Mouse (Mus musculus): ENCODE results near the gene Gja10.

DNA sequence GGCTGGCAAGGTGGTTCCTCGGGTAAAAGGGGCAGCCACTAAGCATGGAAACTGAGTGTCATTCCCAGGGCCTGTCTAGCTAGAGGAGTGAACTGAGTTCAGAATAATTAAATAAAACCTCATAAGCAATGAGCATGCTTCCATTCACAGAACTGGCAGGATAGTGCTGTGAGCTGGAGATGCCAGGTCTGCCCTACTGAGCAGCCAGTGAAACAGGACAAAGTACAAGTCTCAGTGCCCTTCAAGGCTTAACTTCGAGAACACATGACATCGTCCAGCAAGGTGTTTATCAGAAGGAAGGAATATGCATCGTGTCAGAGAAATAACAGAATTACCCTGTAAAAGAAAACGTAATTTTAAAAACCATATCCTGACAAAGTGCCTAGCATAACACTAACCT lies 29.0 kb downstream of the Gja10 start:
- TF ChIP-seq POLR2A (IDR thresholded peaks at IDR 0.05; ENCODE audit: borderline replicate concordance, insufficient read depth, low read length) (no peak), CTCF (IDR thresholded peaks at IDR 0.05; ENCODE audit: borderline replicate concordance, insufficient read depth, low read depth, low read length) (no peak)

All from cerebellum, adult 2 months (tissue).